Mouse (Mus musculus) lung, postnatal 0 days (tissue): Measurements from ENCODE around the gene Mgat5.

Source experiments
- CTCF ChIP-seq: IDR thresholded peaks from 2 replicates; pipeline ENCODE4 v1.5.1; 2016; ENCODE audit warnings: antibody characterized with exemption, mild to moderate bottlenecking
- EP300 ChIP-seq: IDR thresholded peaks from 2 replicates; pipeline ENCODE4 v1.6.1; 2016; ENCODE audit warnings: antibody characterized with exemption, mild to moderate bottlenecking, control low read depth

- TF ChIP-seq CTCF = no peak
- no peak for TF ChIP-seq EP300
These were observed 63.2 kb downstream of the Mgat5 start for GRCm38 (mm10) chr1:127267985-127268384.
